In the genomic region with DNA sequence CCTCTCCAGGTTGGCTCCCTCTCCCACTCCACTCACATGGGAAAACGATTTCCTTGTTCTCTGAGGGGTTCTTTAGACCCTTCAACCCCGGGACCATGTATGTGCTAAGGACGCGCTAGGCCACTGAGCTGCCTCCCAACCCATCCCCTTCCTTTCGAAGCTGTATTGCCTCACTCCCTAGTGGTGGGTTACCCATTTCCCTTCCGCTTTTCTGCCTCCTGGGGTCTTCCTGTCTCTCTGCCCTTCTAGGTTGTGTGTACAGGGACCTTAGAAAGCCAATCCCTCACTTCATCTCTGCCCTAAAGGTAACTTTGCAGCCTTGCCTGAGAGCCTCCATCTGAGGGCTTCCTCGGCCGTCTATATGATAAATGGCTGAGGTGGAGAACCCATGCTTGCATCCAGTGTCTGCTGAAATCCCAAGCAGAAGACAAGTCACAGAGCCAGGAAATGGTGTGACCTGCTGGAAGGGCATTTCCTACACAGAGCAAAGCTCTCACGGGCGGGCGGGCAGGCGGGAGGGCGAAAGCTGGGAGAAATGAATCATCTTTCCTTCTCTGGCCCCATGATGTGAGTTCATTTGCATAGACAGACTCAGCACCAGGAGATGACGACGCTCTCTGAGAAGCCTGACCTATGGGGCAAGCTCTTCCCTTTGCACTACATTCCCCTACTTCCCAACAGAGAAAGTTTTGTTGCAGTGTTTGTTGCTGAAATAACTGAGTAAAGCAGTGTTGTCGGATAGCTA, we compare ENCODE assay signal across 1 mouse cellular context.
TF ChIP-seq lines count a peak whose summit lies in the region.

No protein-coding gene starts in this region.

TF ChIP-seq in CH12.LX, 34 proteins besides CTCF, POLR2A, EP300 and RAD21 (continued from another document):
- TF ChIP-seq MAZ (IDR thresholded peaks at IDR 0.05; ENCODE audit: low read depth, low read length) (peak; percentile 54; the same call in 1 of the 2 replicates), ZKSCAN1 (IDR thresholded peaks at IDR 0.05; ENCODE audit: borderline replicate concordance, low read depth, low read length) (no peak), E2F4 (IDR thresholded peaks at IDR 0.05; ENCODE audit: insufficient replicate concordance, low read depth, low read length) (no peak), MEF2A (IDR thresholded peaks at IDR 0.05; ENCODE audit: borderline replicate concordance, low read depth, low read length) (peak; percentile 100), ETS1 (conservative IDR thresholded peaks at IDR 0.05; ENCODE audit: low read depth, low read length) (peak; percentile 99), MAFK (IDR thresholded peaks at IDR 0.05; ENCODE audit: insufficient replicate concordance, low read length) (peak; percentile 54; the same call in 1 of the 2 replicates), NELFE (IDR thresholded peaks at IDR 0.05; ENCODE audit: low read depth, low read length) (no peak), MAX (IDR thresholded peaks at IDR 0.05; ENCODE audit: low read length) (no peak), RCOR1 (conservative IDR thresholded peaks at IDR 0.05; ENCODE audit: low read depth, low read length) (peak; percentile 53; the same call in 1 of the 2 replicates), NRF1 (IDR thresholded peaks at IDR 0.05; ENCODE audit: low read depth, low read length) (no peak), JUND (conservative IDR thresholded peaks at IDR 0.05; ENCODE audit: low read depth, low read length) (peak; percentile 94), ZMIZ1 (IDR thresholded peaks at IDR 0.05; ENCODE audit: low read depth, low read length) (no peak), KAT2A (IDR thresholded peaks at IDR 0.05; ENCODE audit: insufficient replicate concordance, low read length) (0 out of 2 replicates have a peak, but pooled peaks have one; percentile 17), ELF1 (IDR thresholded peaks at IDR 0.05; ENCODE audit: low read depth, low read length) (peak; percentile 46; the same call in 1 of the 2 replicates), SMC3 (IDR thresholded peaks at IDR 0.05; ENCODE audit: low read depth, low read length) (no peak), MXI1 (IDR thresholded peaks at IDR 0.05; ENCODE audit: low read depth, low read length) (no peak), ZNF384 (IDR thresholded peaks at IDR 0.05; ENCODE audit: low read depth, low read length) (no peak), BHLHE40 (IDR thresholded peaks at IDR 0.05; ENCODE audit: low read depth, low read length) (peak; percentile 96), TBP (conservative IDR thresholded peaks at IDR 0.05; ENCODE audit: low read depth, low read length) (no peak), CHD1 (IDR thresholded peaks at IDR 0.05; ENCODE audit: low read depth, low read length) (no peak), HCFC1 (IDR thresholded peaks at IDR 0.05; ENCODE audit: low read depth, low read length) (no peak), USF1 (IDR thresholded peaks at IDR 0.05; ENCODE audit: low read depth, low read length) (no peak), POLR2AphosphoS2 (IDR thresholded peaks at IDR 0.05; ENCODE audit: low read depth, low read length) (no peak), PAX5 (IDR thresholded peaks at IDR 0.05; ENCODE audit: low read length) (no peak), UBTF (IDR thresholded peaks at IDR 0.05; ENCODE audit: low read depth, low read length) (no peak), JUN (IDR thresholded peaks at IDR 0.05; ENCODE audit: insufficient read depth, low read depth, low read length) (peak; percentile 99)
